Mouse (Mus musculus) limb, embryonic 15.5 days (tissue): ENCODE measurements around the gene Irf2bp2. TPM values are rescaled to one million over a fixed set of nuclear protein-coding genes. Genes with fewer than 3 reads are reported as not detected.

Source experiments
- ATAC-seq: fragments of 200-750 bp; cut with Nextera tagmentation; 2 replicates; pipeline ENCODE4 v1.8.0; 2017; ENCODE audit warnings: low read depth, moderate TSS enrichment; ENCODE audit not compliant: insufficient number of reproducible peaks, low FRiP score, low TSS enrichment
- H3K27ac ChIP-seq: fragments of 300-500 bp; sonication (generic); 2 replicates; pipeline ENCODE4 v1.5.1; 2015; ENCODE audit warnings: moderate library complexity, mild to moderate bottlenecking, inconsistent platforms
- H3K27me3 ChIP-seq: fragments of 300-500 bp; sonication (generic); 2 replicates; pipeline ENCODE4 v1.6.1; 2015; ENCODE audit warnings: inconsistent platforms
- H3K36me3 ChIP-seq: fragments of 300-500 bp; sonication (generic); 2 replicates; pipeline ENCODE4 v1.6.1; 2015; ENCODE audit warnings: inconsistent platforms
- H3K4me1 ChIP-seq: fragments of 300-500 bp; sonication (generic); 2 replicates; pipeline ENCODE4 v1.6.1; 2015; ENCODE audit warnings: inconsistent platforms
- H3K4me2 ChIP-seq: fragments of 300-500 bp; sonication (generic); 2 replicates; pipeline ENCODE4 v1.6.1; 2015; ENCODE audit warnings: mild to moderate bottlenecking, inconsistent platforms
- H3K4me3 ChIP-seq: fragments of 300-500 bp; sonication (generic); 2 replicates; pipeline ENCODE4 v1.5.1; 2015; ENCODE audit warnings: mild to moderate bottlenecking, inconsistent platforms
- H3K9ac ChIP-seq: fragments of 300-500 bp; sonication (generic); 2 replicates; pipeline ENCODE4 v1.6.1; 2015; ENCODE audit warnings: inconsistent platforms
- H3K9me3 ChIP-seq: fragments of 300-500 bp; sonication (generic); 2 replicates; pipeline ENCODE4 v1.6.1; 2016; ENCODE audit warnings: inconsistent platforms
- WGBS: fragments of 180-500 bp; shearing (Covaris S2); methylation state at CpG from one replicate; pipeline ENCODE4 v1.1.7; 2015; 5-methylcytosine and 5-hydroxymethylcytosine counted together
- polyA plus RNA-seq: library from polyadenylated mRNA; unstranded; fragments of >200 nt; fragmentation: Nextera tagmentation; extraction: Ambion mirVana; gene quantifications from 2 replicates; pipeline ENCODE4 v1.2.1, GENCODE M21; 2015

The Irf2bp2 gene
- polyA plus RNA-seq, 1 experiment from 2014 or later: 12.8 TPM

DNA sequence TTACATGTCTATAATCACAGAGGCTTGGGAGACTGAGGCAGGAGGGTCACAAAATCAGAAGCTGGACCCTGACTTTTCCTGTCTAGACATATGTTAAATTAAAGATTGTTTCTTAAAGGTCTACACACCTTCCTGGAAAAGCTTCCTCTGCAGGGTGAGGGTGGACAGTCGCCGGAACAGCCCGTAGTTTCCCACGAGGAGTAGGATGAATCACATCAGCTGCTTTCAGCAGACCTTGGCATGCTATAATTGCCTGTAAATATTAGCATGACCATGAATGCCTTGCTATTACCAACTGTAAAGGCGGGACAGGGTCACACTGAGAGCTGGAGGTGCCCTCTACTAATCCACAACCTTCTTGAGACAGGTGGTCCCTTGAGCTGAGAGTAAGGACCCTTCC, 53.5 kb downstream of the Irf2bp2 start:
- 67% methylated on average over 5 of the region's 5 CpGs for WGBS
- ATAC-seq: no peak
- H3K4me1 ChIP-seq: peaks cover 44% of the 10 kb centered on the region
- H3K36me3 ChIP-seq: no peaks in the 10 kb centered on the region
- H3K4me3 ChIP-seq: no peak overlapping the region
- no peak overlapping the region for H3K4me2 ChIP-seq
- no peaks in the 10 kb centered on the region for H3K9me3 ChIP-seq
- no peak overlapping the region for H3K9ac ChIP-seq
- no peak overlapping the region for H3K27ac ChIP-seq
- no peaks in the 10 kb centered on the region for H3K27me3 ChIP-seq

DNA sequence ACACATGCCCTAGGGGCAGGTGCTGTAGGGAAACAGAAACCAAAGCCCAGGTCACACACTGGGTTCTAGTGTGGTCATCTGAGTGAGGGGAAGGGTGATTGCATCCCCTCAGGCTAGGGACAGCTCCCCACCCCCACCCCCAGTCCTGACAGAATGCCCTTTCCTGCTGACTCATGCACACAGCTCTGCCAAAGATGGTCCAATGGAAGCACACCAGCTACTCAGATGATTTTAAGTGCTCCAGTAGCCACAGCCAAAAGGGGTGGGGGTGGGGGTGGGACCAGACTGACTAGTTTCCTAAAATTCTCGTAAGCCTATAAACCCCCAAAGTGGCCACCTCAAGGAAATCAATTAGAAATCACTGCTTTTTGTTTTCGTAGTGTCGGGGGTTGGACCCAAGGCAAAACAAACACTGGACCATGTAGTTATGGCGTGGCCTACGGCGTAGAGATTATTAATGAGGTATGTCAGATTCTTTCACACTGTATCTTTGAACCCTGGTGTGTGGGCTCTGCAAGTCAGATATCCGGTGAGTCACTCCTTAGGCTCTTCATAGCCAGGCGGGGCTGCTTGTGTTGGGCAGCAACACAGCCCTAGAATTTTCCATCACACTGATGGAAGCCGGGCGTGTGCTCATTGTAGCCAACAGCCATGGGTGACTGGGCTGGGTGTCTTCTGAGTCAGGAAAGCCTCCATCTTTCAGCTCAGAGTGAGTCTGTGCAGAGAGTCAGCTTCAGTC, 54.3 kb downstream of the Irf2bp2 start:
- H3K4me3 ChIP-seq: no peak overlapping the region

DNA sequence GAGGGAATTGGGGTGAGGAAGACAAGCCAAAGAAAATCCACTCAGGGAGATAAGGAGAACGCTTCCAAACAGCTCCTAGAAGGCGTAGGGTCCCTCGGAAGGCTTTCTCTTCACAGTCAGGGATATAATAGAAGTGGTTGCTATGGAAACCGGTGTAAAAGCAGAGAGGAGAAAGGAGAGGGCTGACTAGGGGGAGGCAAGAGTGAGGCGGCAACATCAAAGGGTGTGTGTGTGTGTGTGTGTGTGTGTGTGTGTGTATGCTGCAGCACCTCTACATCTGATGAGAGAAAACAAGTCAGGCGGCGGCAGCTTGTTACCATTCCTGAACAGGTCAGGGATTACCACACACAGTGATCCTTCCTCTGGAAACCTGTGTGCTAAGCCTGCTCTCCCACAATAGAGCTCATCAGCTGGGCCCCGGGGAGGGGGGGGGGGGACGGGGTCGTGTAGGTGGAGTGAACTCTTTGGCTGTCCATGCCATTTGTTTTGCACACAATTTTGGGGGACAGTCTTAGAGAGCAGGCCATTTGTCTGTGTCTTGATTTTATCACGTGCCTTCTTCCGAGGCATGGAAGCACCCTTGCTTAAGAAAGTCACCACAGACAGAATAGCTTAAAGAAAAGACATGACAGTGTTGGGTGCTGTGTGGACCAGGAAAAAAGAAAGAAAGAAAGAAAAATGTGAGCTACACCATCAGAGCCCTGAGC, 55.0 kb downstream of the Irf2bp2 start:
- H3K4me3 ChIP-seq: no peak overlapping the region
- 13% methylated on average over 12 of the region's 12 CpGs for WGBS
- no peaks in the 10 kb centered on the region for H3K36me3 ChIP-seq
- H3K9me3 ChIP-seq: no peaks in the 10 kb centered on the region
- H3K27me3 ChIP-seq: no peaks in the 10 kb centered on the region
- H3K27ac ChIP-seq: peak overlapping the region; percentile 63; the same call in 1 of the 2 replicates
- no peak overlapping the region for H3K9ac ChIP-seq
- no peak for ATAC-seq
- H3K4me1 ChIP-seq: peaks cover 44% of the 10 kb centered on the region
- no peak overlapping the region for H3K4me2 ChIP-seq

More for the DNA sequence above, 54.3 kb downstream of the Irf2bp2 start:
- H3K27me3 ChIP-seq: no peaks in the 10 kb centered on the region
- 55% methylated on average over 10 of the region's 10 CpGs for WGBS
- H3K4me2 ChIP-seq: no peak overlapping the region
- H3K4me1 ChIP-seq: peaks cover 44% of the 10 kb centered on the region
- peak; percentile 45; the same call in 1 of the 2 replicates for ATAC-seq
- peak overlapping the region; percentile 63; the same call in 1 of the 2 replicates for H3K27ac ChIP-seq
- H3K9me3 ChIP-seq: no peaks in the 10 kb centered on the region
- H3K9ac ChIP-seq: no peak overlapping the region
- no peaks in the 10 kb centered on the region for H3K36me3 ChIP-seq

Other genes starting within 250 kb of the Irf2bp2 start
- 44.0 and 47.5 TPM in 2 replicates for gene Coa6, start 171.5 kb downstream of the Irf2bp2 start, polyA plus RNA-seq
- gene Tarbp1, start 118.9 kb downstream of the Irf2bp2 start, polyA plus RNA-seq: 2.2 and 2.5 TPM in 2 replicates